Mouse (Mus musculus): Measurements from ENCODE around the gene Npy1r. TPM values are rescaled to one million over a fixed set of nuclear protein-coding genes. Genes with fewer than 3 reads are reported as not detected.

Gene Npy1r
- polyA plus RNA-seq, 1 experiment from 2014 or later: 0.21 TPM

GRCm38 (mm10) chr8:66742359-66742758 is 45.4 kb downstream of the Npy1r start:
- no peaks in the 10 kb centered on the region for H3K36me3 ChIP-seq (replicated peaks)
- H3K27me3 ChIP-seq (ENCODE audit: poor library complexity, severe bottlenecking): no peaks in the 10 kb centered on the region
- H3K9me3 ChIP-seq: no peaks in the 10 kb centered on the region
- H3K27ac ChIP-seq: no peak overlapping the region
- H3K4me3 ChIP-seq: no peak overlapping the region
- DNase-seq (ENCODE audit: extremely low spot score, low spot score): no peak
- 67% methylated on average over 1 of the region's 1 CpGs for WGBS
- H3K4me1 ChIP-seq: no peaks in the 10 kb centered on the region

GRCm38 (mm10) chr8:66745612-66746011 is 48.6 kb downstream of the Npy1r start:
- 89% methylated on average over 3 of the region's 3 CpGs for WGBS
- no peaks in the 10 kb centered on the region for H3K36me3 ChIP-seq (replicated peaks)
- H3K4me1 ChIP-seq: no peaks in the 10 kb centered on the region
- no peaks in the 10 kb centered on the region for H3K9me3 ChIP-seq
- H3K4me3 ChIP-seq: no peak overlapping the region
- DNase-seq (ENCODE audit: extremely low spot score, low spot score): no peak
- no peak overlapping the region for H3K27ac ChIP-seq
- no peaks in the 10 kb centered on the region for H3K27me3 ChIP-seq (ENCODE audit: poor library complexity, severe bottlenecking)

GRCm38 (mm10) chr8:66751621-66752020 is 54.6 kb downstream of the Npy1r start:
- H3K4me3 ChIP-seq: no peak overlapping the region
- WGBS: 84% methylated on average over 2 of the region's 2 CpGs

GRCm38 (mm10) chr8:66756161-66756560 is 59.2 kb downstream of the Npy1r start:
- DNase-seq (ENCODE audit: extremely low spot score, low spot score): no peak
- H3K4me1 ChIP-seq: no peaks in the 10 kb centered on the region
- no peak overlapping the region for H3K4me3 ChIP-seq
- H3K27ac ChIP-seq: no peak overlapping the region
- H3K36me3 ChIP-seq (replicated peaks): no peaks in the 10 kb centered on the region
- H3K9me3 ChIP-seq: no peaks in the 10 kb centered on the region
- WGBS: 96% methylated on average over 2 of the region's 2 CpGs
- no peaks in the 10 kb centered on the region for H3K27me3 ChIP-seq (ENCODE audit: poor library complexity, severe bottlenecking)

More at GRCm38 (mm10) chr8:66751621-66752020, 54.6 kb downstream of the Npy1r start:
- H3K27ac ChIP-seq: no peak overlapping the region
- H3K9me3 ChIP-seq: no peaks in the 10 kb centered on the region
- no peak for DNase-seq (ENCODE audit: extremely low spot score, low spot score)
- no peaks in the 10 kb centered on the region for H3K4me1 ChIP-seq
- no peaks in the 10 kb centered on the region for H3K27me3 ChIP-seq (ENCODE audit: poor library complexity, severe bottlenecking)
- no peaks in the 10 kb centered on the region for H3K36me3 ChIP-seq (replicated peaks)

Other genes with a start within 250 kb of the Npy1r start
- gene Tma16, start 210.7 kb upstream of the Npy1r start, polyA plus RNA-seq (2016; fragmentation: Nextera tagmentation; extraction: Ambion mirVana): 21.6 and 25.7 TPM in 2 replicates
- not detected in 2 replicates for gene Tktl2, start 185.4 kb upstream of the Npy1r start, polyA plus RNA-seq (2016; fragmentation: Nextera tagmentation; extraction: Ambion mirVana)
- 0.15 and 0.16 TPM in 2 replicates for gene Npy5r, start 9.1 kb upstream of the Npy1r start, polyA plus RNA-seq (2016; fragmentation: Nextera tagmentation; extraction: Ambion mirVana)
- 4.2 TPM in 2 replicates for gene Naf1, start 163.0 kb downstream of the Npy1r start, polyA plus RNA-seq (2016; fragmentation: Nextera tagmentation; extraction: Ambion mirVana)